Mouse (Mus musculus) CH12.LX (cell line): ENCODE results near the gene Plxdc2. TPM values are rescaled to one million over a fixed set of nuclear protein-coding genes. Genes with fewer than 3 reads are reported as not detected.

Experiments used
- DNase-seq: peaks from one replicate; pipeline ENCODE4 v3.0.0-alpha.2; 2013; ENCODE audit errors: extremely low read depth
- H3K27ac ChIP-seq: 2 replicates; pipeline ENCODE4 v1.5.1; 2012; ENCODE audit warnings: low read depth, mild to moderate bottlenecking, control low read depth, moderate library complexity; ENCODE audit not compliant: insufficient read depth
- H3K27me3 ChIP-seq: replicated peaks from 2 replicates; pipeline ENCODE3; 2012; ENCODE audit warnings: inconsistent platforms
- H3K36me3 ChIP-seq, 2 experiments: replicated peaks in 1 of 2; 2 replicates each; pipeline versions ENCODE3 to v1.6.1; 2012; ENCODE audit warnings: inconsistent platforms in 1 of 2, low read length in 1 of 2, mild to moderate bottlenecking in 1 of 2, mixed read lengths in 1 of 2, moderate library complexity in 1 of 2; ENCODE audit not compliant: control insufficient read depth in 1 of 2, insufficient read depth in 1 of 2
- H3K4me1 ChIP-seq, 2 experiments: 2 replicates each; pipeline ENCODE4 v1.6.1; 2012; ENCODE audit warnings: inconsistent platforms in 1 of 2, moderate library complexity in 1 of 2; ENCODE audit not compliant: insufficient read depth in 2 of 2, control insufficient read depth in 1 of 2
- H3K4me2 ChIP-seq: 2 replicates; pipeline ENCODE4 v1.6.1; 2012; ENCODE audit warnings: low read depth, mild to moderate bottlenecking, control low read depth; ENCODE audit not compliant: poor library complexity, insufficient read depth, severe bottlenecking
- H3K4me3 ChIP-seq, 3 experiments: fragments of 150-350 bp in 1 of 3; sonication (generic) in 1 of 3; replicated peaks in 1 of 3; 2 replicates each; pipeline versions ENCODE3 to v1.5.1; 2011 to 2012; ENCODE audit warnings: low read depth in 2 of 3, low read length in 2 of 3, mild to moderate bottlenecking in 2 of 3, moderate library complexity in 2 of 3, control low read depth in 1 of 3, improper control_type of control experiment in 1 of 3, inconsistent platforms in 1 of 3, mixed read lengths in 1 of 3; ENCODE audit not compliant: poor library complexity in 1 of 3
- H3K79me2 ChIP-seq: replicated peaks from 2 replicates; pipeline ENCODE4 v1.6.1; 2012; ENCODE audit warnings: mild to moderate bottlenecking, moderate library complexity; ENCODE audit not compliant: control insufficient read depth, poor library complexity, insufficient read depth, severe bottlenecking; ENCODE audit errors: extremely low read depth
- H3K9ac ChIP-seq: 2 replicates; pipeline ENCODE4 v1.6.1; 2012; ENCODE audit warnings: low read depth, mild to moderate bottlenecking, control low read depth, moderate library complexity; ENCODE audit not compliant: insufficient read depth
- H3K9me3 ChIP-seq: replicated peaks from 2 replicates; pipeline ENCODE3; 2012; ENCODE audit warnings: low read length, inconsistent platforms, mixed read lengths
- BHLHE40 ChIP-seq: IDR thresholded peaks from 2 replicates; pipeline ENCODE4 v1.6.1; 2011; ENCODE audit warnings: mild to moderate bottlenecking, low read depth, low read length, improper control_type of control experiment
- CHD2 ChIP-seq: IDR thresholded peaks from 2 replicates; pipeline ENCODE4 v1.6.1; 2011; ENCODE audit warnings: low read length, improper control_type of control experiment
- CTCF ChIP-seq, 2 experiments: IDR thresholded peaks in 1 of 2; conservative IDR thresholded peaks in 1 of 2; 2 replicates each; pipeline ENCODE4 v1.5.1; 2011 to 2012; ENCODE audit warnings: low read depth in 2 of 2, low read length in 2 of 2, improper control_type of control experiment in 1 of 2, inconsistent platforms in 1 of 2, mild to moderate bottlenecking in 1 of 2, moderate library complexity in 1 of 2
- ELF1 ChIP-seq: IDR thresholded peaks from 2 replicates; pipeline ENCODE4 v1.6.1; 2014; ENCODE audit warnings: low read depth, mild to moderate bottlenecking, inconsistent platforms, low read length, improper control_type of control experiment
- EP300 ChIP-seq: IDR thresholded peaks from 2 replicates; pipeline ENCODE4 v1.6.1; 2011; ENCODE audit warnings: low read length, improper control_type of control experiment
- GABPA ChIP-seq: IDR thresholded peaks from 2 replicates; pipeline ENCODE4 v1.6.1; 2012; ENCODE audit warnings: low read depth, low read length, improper control_type of control experiment, inconsistent platforms; ENCODE audit not compliant: insufficient replicate concordance
- HCFC1 ChIP-seq: IDR thresholded peaks from 2 replicates; pipeline ENCODE4 v1.6.1; 2012; ENCODE audit warnings: low read depth, mild to moderate bottlenecking, inconsistent platforms, low read length, improper control_type of control experiment
- JUND ChIP-seq: conservative IDR thresholded peaks from 2 replicates; pipeline ENCODE4 v1.6.1; 2011; ENCODE audit warnings: low read depth, low read length, improper control_type of control experiment
- MAZ ChIP-seq: IDR thresholded peaks from 2 replicates; pipeline ENCODE4 v1.6.1; 2012; ENCODE audit warnings: low read depth, mild to moderate bottlenecking, inconsistent platforms, low read length, improper control_type of control experiment, moderate library complexity
- MEF2A ChIP-seq: IDR thresholded peaks from 2 replicates; pipeline ENCODE4 v1.6.1; 2014; ENCODE audit warnings: low read depth, mild to moderate bottlenecking, inconsistent platforms, low read length, improper control_type of control experiment, borderline replicate concordance
- MXI1 ChIP-seq: IDR thresholded peaks from 2 replicates; pipeline ENCODE4 v1.6.1; 2011; ENCODE audit warnings: mild to moderate bottlenecking, low read depth, low read length, improper control_type of control experiment
- MYC ChIP-seq: IDR thresholded peaks from 2 replicates; pipeline ENCODE4 v1.6.1; 2011; ENCODE audit warnings: low read depth, mild to moderate bottlenecking, improper control_type of control experiment, low read length
- NRF1 ChIP-seq: IDR thresholded peaks from 2 replicates; pipeline ENCODE4 v1.6.1; 2014; ENCODE audit warnings: low read depth, mild to moderate bottlenecking, inconsistent platforms, low read length, improper control_type of control experiment, moderate library complexity
- PAX5 ChIP-seq: IDR thresholded peaks from 2 replicates; pipeline ENCODE4 v1.6.1; 2012; ENCODE audit warnings: low read length, inconsistent platforms, mixed read lengths
- RCOR1 ChIP-seq: conservative IDR thresholded peaks from 2 replicates; pipeline ENCODE4 v1.6.1; 2012; ENCODE audit warnings: low read depth, mild to moderate bottlenecking, inconsistent platforms, low read length, improper control_type of control experiment
- TCF12 ChIP-seq: IDR thresholded peaks from 2 replicates; pipeline ENCODE4 v1.6.1; 2014; ENCODE audit warnings: low read depth, mild to moderate bottlenecking, inconsistent platforms, low read length, improper control_type of control experiment
- USF1 ChIP-seq: IDR thresholded peaks from 2 replicates; pipeline ENCODE4 v1.6.1; 2014; ENCODE audit warnings: low read depth, mild to moderate bottlenecking, inconsistent platforms, low read length, improper control_type of control experiment
- USF2 ChIP-seq: conservative IDR thresholded peaks from 2 replicates; pipeline ENCODE4 v1.6.1; 2011; ENCODE audit warnings: low read depth, low read length, improper control_type of control experiment
- ZC3H11A ChIP-seq: IDR thresholded peaks from 2 replicates; pipeline ENCODE4 v1.6.1; 2012; ENCODE audit warnings: low read depth, mild to moderate bottlenecking, inconsistent platforms, low read length, improper control_type of control experiment
- ZNF384 ChIP-seq: IDR thresholded peaks from 2 replicates; pipeline ENCODE4 v1.6.1; 2012; ENCODE audit warnings: low read depth, low read length, improper control_type of control experiment, inconsistent platforms
- dilution Hi-C: fragments of 300-500 bp; cut with MboI; formaldehyde crosslinking; loops from 2 replicates; pipeline ENCODE4 v1.14.3; 2020; ENCODE audit warnings: low sequenced_read_pairs; ENCODE audit not compliant: extremely low pct_unique_long_range_greater_than_20kb, extremely low pct_ligation_motif_present
- in situ Hi-C: fragments of 300-500 bp; cut with MboI; formaldehyde crosslinking; loops from 3 replicates; pipeline ENCODE4 v1.14.3; 2019; ENCODE audit warnings: low sequenced_read_pairs, low pct_ligation_motif_present, low pct_unique_long_range_greater_than_20kb, mixed read lengths
- polyA plus RNA-seq: library from polyadenylated mRNA; unstranded; fragments of >175 nt; gene quantifications from 2 replicates; pipeline ENCODE4 v1.2.1, GENCODE M21; 2012; ENCODE audit warnings: low read depth; ENCODE audit not compliant: insufficient read length
- total RNA-seq, 2 experiments: library from RNA; depleted of rRNA; stranded (reverse); fragments of 300-350 nt in 1 of 2; fragments of >200 nt in 1 of 2; gene quantifications; 2 replicates each; pipeline ENCODE4 v1.2.3; 2012 to 2014

Gene Plxdc2
- total and polyA plus RNA-seq, 3 experiments, result not detected

GRCm38 (mm10) chr2:16731033-16731432, 374.9 kb downstream of the Plxdc2 start:
- no peaks in the 10 kb centered on the region for H3K36me3 ChIP-seq
- no peak overlapping the region for H3K4me3 ChIP-seq
- no peaks in the 10 kb centered on the region for H3K9me3 ChIP-seq
- in situ Hi-C loops (no loop called here), dilution Hi-C loops (no loop called here)
- no peak for TF ChIP-seq MXI1
- TF ChIP-seq MEF2A, result no peak
- TF ChIP-seq EP300, result no peak
- TF ChIP-seq MAZ, result no peak
- TF ChIP-seq ELF1, result no peak
- no peak for TF ChIP-seq MYC
- no peak for TF ChIP-seq GABPA
- no peak for TF ChIP-seq RCOR1
- no peak for TF ChIP-seq USF1
- no peak for TF ChIP-seq JUND
- TF ChIP-seq CTCF (conservative IDR thresholded peaks at IDR 0.05 in 1 of 2, IDR thresholded peaks at IDR 0.05 in 1 of 2; ENCODE audit: low read depth in 2 of 2, low read length in 2 of 2), result no peak
- TF ChIP-seq CHD2, result no peak
- no peak for DNase-seq
- no peak overlapping the region for H3K27ac ChIP-seq
- no peak overlapping the region for H3K4me2 ChIP-seq
- no peak overlapping the region for H3K9ac ChIP-seq
- no peaks in the 10 kb centered on the region for H3K79me2 ChIP-seq
- no peaks in the 10 kb centered on the region for H3K4me1 ChIP-seq
- no peaks in the 10 kb centered on the region for H3K27me3 ChIP-seq

GRCm38 (mm10) chr2:16734381-16734780, 378.3 kb downstream of the Plxdc2 start:
- no peaks in the 10 kb centered on the region for H3K79me2 ChIP-seq
- dilution Hi-C loops, result no loop called here
- no peaks in the 10 kb centered on the region for H3K36me3 ChIP-seq
- H3K4me1 ChIP-seq, result peaks cover 0 to 8% of the 10 kb centered on the region in 2 experiments; a peak in 2 of 4 replicates
- no peak overlapping the region for H3K4me3 ChIP-seq
- no peak for DNase-seq
- in situ Hi-C loops, result no loop called here
- no peaks in the 10 kb centered on the region for H3K27me3 ChIP-seq
- H3K9ac ChIP-seq, result no peak overlapping the region
- no peaks in the 10 kb centered on the region for H3K9me3 ChIP-seq
- H3K4me2 ChIP-seq, result no peak overlapping the region
- TF ChIP-seq JUND (no peak), NRF1 (no peak), PAX5 (no peak)
- H3K27ac ChIP-seq, result no peak overlapping the region

DNA sequence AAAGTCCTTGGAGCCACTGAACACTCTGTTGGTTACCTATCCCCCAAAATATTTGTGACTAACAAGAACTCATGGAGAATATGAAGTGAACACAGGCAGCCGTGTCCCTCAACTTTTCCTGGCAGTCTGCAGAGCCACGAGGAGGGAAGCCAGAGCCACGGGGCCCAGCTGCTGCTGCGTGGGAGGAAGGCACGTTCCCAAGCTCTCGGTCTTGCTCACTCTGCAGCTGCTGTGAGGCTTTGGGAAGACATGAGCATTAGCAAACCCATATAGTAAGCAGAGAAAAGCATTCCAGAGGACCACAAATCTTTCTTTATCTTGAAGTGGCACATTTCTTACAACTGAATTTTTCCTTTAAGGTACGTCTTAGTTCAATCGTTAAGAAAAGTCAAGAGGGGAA, 382.1 kb downstream of the Plxdc2 start:
- dilution Hi-C loops (no loop called here), in situ Hi-C loops (no loop called here)
- TF ChIP-seq PAX5 (no peak), USF2 (no peak), MEF2A (no peak), BHLHE40 (peak; percentile 66; the same call in 1 of the 2 replicates), ZNF384 (no peak), ZC3H11A (no peak), HCFC1 (no peak), TCF12 (no peak)
- Histone ChIP-seq H3K4me1 (peaks cover 0 to 8% of the 10 kb centered on the region in 2 experiments; a peak in 2 of 4 replicates), H3K4me2 (peak overlapping the region; percentile 11; the same call in 1 of the 2 replicates), H3K27ac (no peak overlapping the region), H3K27me3 (no peaks in the 10 kb centered on the region), H3K4me3 (no peak overlapping the region), H3K36me3 (no peaks in the 10 kb centered on the region), H3K9ac (no peak overlapping the region), H3K79me2 (no peaks in the 10 kb centered on the region), H3K9me3 (no peaks in the 10 kb centered on the region)
- DNase-seq, result no peak
